Mouse (Mus musculus) gastrocnemius, postnatal 10 days (tissue): ENCODE measurements around the gene Tmc5. TPM values are rescaled to one million over a fixed set of nuclear protein-coding genes. Genes with fewer than 3 reads are reported as not detected.

Experiments
- DNase-seq: peaks from one replicate; pipeline ENCODE4 v3.0.0; 2021; ENCODE audit warnings: mixed read lengths
- total RNA-seq, 2 experiments: library from RNA; stranded (reverse); gene quantifications; 2 replicates each; pipeline ENCODE4 v1.2.3; 2021

Gene Tmc5
- total RNA-seq, 2 experiments from 2014 or later: 0.33 to 0.61 TPM

GRCm38 (mm10) chr7:118610721-118611120 lies 13.6 kb downstream of the Tmc5 start:
- no peak for DNase-seq

- no peak for DNase-seq
Measured at GRCm38 (mm10) chr7:118611185-118611749, 14.2 kb downstream of the Tmc5 start.

GRCm38 (mm10) chr7:118611933-118612332 lies 14.8 kb downstream of the Tmc5 start:
- DNase-seq: no peak

DNA sequence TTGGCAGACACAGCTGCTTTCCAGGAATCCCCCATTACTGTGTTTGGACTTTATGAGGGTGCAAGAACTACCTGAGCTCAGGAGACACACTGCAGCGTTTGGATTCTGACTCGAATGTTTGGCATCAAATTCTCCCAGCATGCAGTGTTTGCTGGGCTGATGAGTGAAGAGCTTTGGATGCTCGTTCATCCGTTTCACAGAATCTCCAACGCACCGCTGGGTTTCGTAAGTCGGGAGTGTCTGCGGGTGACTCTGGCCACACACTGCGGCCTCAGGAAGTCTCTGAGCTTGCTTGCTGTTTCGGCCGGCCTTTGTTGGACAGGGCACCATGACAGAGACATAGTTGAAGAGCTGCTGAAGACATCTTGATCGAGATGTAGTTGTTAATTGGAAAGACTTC lies 17.0 kb downstream of the Tmc5 start:
- no peak for DNase-seq

GRCm38 (mm10) chr7:118618104-118618503 lies 21.0 kb downstream of the Tmc5 start:
- no peak for DNase-seq

GRCm38 (mm10) chr7:118620243-118620906 lies 23.3 kb downstream of the Tmc5 start:
- no peak for DNase-seq

- no peak for DNase-seq
Measured at GRCm38 (mm10) chr7:118621094-118621493, 24.0 kb downstream of the Tmc5 start.

- no peak for DNase-seq
Measured at GRCm38 (mm10) chr7:118627550-118628298, 30.6 kb downstream of the Tmc5 start.

DNA sequence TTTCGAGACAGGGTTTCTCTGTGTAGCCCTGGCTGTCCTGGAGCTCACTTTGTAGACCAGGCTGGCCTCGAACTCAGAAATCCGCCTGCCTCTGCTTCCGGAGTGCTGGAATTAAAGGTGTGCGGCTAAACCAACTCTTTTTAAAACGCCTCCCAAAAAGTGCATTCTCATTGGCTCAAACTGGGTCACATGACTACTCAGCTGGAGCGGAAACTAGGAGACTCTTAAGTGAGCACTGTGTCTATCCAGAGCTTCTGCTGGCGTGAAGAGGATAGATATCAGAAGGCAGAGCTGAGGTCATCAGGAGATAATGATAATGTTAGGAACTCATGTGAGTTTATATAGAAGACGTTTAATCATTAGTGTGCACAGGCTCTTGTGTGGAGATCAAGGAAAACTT lies 36.0 kb downstream of the Tmc5 start:
- DNase-seq: no peak

DNA sequence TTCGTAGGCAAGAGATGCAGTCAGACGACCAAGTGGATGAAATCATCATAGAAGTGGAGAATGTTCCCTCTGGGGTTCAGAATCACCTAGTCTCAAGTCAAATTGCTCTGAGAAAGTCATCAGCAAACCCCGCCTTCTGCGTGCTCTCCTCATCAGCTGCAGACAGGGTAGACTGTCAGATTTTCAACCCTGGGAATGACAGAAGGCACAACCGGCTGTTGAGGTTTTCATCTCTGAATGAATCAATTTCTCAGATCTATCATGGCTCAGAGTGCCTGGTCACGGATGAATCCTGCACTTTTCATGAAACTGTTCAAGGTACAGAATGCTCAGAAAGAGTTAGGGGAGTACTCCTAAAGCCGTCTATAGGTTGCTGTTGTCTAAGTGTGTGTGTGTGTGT lies 36.9 kb downstream of the Tmc5 start:
- no peak for DNase-seq

- DNase-seq: no peak
Measured at GRCm38 (mm10) chr7:118637466-118637865, 40.4 kb downstream of the Tmc5 start.

DNA sequence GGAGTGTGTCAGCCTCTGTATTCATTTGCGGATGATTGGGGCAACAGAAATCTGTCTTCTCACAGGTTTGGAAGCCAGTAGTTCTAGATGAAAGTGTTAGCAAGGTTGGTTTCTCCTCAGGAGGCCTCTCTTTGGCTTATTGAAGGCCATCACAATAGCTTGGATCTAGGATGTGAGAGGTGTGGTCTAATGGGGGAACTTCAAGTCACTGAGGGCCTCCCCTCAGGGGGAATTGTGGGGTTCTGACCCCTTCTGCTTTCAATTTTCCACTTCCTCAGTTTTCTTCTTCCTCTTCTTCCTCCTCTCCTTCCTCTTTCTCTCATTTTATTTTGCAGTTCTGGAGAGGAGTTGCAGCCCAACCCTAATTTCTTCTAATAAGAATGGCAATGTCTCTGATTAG lies 49.1 kb downstream of the Tmc5 start:
- no peak for DNase-seq

- DNase-seq: peak; percentile 24
Measured at GRCm38 (mm10) chr7:118649328-118649727, 52.2 kb downstream of the Tmc5 start.

GRCm38 (mm10) chr7:118650119-118650518 lies 53.0 kb downstream of the Tmc5 start:
- DNase-seq: no peak

DNA sequence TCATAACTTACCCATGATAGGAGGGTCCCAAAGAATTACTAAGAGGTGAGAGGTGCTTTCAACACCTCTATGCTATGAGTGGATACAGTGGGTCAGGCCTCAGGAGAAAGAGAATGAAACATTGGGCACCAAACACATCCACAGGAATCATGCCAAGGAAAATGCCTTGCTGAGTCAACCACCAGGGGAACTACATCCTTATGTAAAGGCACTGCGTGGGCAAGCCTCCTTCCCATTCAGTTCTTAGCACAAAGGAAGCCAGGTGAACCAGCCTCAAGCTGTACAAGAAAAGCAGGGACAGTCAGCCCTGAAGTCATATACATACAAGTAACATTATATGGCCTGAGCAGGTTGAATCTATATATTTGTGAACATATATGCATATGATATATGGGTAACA lies 53.8 kb downstream of the Tmc5 start:
- DNase-seq: no peak

GRCm38 (mm10) chr7:118652572-118653295 lies 55.6 kb downstream of the Tmc5 start:
- no peak for DNase-seq

- no peak for DNase-seq
Measured at GRCm38 (mm10) chr7:118656730-118657129, 59.6 kb downstream of the Tmc5 start.

- DNase-seq: no peak
Measured at GRCm38 (mm10) chr7:118667773-118668172, 70.7 kb downstream of the Tmc5 start.

GRCm38 (mm10) chr7:118670142-118670541 lies 73.0 kb downstream of the Tmc5 start:
- no peak for DNase-seq

GRCm38 (mm10) chr7:118676826-118677225 lies 79.7 kb downstream of the Tmc5 start:
- no peak for DNase-seq

GRCm38 (mm10) chr7:118688199-118688598 lies 91.1 kb downstream of the Tmc5 start:
- DNase-seq: peak; percentile 88

GRCm38 (mm10) chr7:118689088-118689487 lies 92.0 kb downstream of the Tmc5 start:
- no peak for DNase-seq

GRCm38 (mm10) chr7:118691287-118691686 lies 94.2 kb downstream of the Tmc5 start:
- no peak for DNase-seq
